Mouse (Mus musculus): ENCODE measurements at regions not wholly inside any gene's neighbourhood (a gene's known extent, or its start where the extent isn't known, plus 50 kb on each side); places are given as distances from the start of the nearest gene placed in this dataset.

GRCm38 (mm10) chr11:113009376-113009775 is 227.4 kb downstream of the Sox9 start:
- TF ChIP-seq GATA1 (IDR thresholded peaks at IDR 0.05; ENCODE audit: borderline replicate concordance, low read length) (no peak), CTCF (IDR thresholded peaks at IDR 0.05; ENCODE audit: low read depth, low read length) (no peak)

Data from G1E (cell line).